Mouse (Mus musculus) ovary, postnatal 10 days (tissue): ENCODE results near the gene Slc1a3.

Source experiments
- DNase-seq: peaks from one replicate; pipeline ENCODE4 v3.0.0; 2022; ENCODE audit warnings: low spot score

Gene Slc1a3

GRCm38 (mm10) chr15:8710146-8711006 is at the start of gene Slc1a3:
Slc1a3 (minus strand) TSS chr15:8710764.
- peak; percentile 55 for DNase-seq

GRCm38 (mm10) chr15:8759026-8759425 is 48.5 kb upstream of the Slc1a3 start:
- no peak for DNase-seq

DNA sequence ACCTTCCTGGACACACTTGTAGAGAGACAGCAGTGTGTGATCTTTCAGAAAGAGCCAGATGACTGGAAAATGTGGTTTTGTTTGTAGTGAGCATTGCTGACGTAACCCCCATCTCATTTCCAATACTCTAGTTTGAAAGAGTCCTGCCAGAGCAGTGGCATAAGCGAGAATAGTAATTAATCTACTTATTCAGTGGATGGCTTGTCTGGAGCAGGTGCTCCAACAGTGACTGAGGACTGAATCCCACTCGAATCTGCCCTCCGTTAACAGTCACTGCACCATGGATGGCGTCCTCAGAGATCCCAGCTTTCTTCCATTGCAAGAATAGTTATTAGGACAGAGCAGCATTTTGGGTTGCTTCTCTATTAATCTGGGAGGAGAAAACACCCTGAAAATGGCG is 45.9 kb upstream of the Slc1a3 start:
- no peak for DNase-seq

- no peak for DNase-seq
These were observed 39.2 kb upstream of the Slc1a3 start for GRCm38 (mm10) chr15:8749762-8750161.

DNA sequence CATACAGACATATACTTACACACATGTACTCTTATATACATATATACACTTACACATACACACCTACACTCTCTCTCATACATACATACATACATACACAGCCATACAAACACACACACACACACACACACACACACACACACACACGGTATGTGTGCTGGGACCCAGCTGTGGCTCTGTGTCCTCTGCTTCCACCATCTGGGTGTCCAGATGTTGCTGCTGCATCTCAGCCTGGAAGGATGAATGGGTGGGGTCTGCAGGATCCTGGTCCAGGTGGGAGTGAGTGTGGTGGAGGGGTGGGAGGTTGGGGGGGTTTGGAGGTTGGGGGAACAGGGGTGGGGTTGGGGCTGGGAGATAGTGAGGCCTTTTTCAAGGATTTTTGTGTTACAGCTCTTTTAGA is 38.2 kb upstream of the Slc1a3 start:
- DNase-seq = no peak

GRCm38 (mm10) chr15:8741593-8741992 is 31.0 kb upstream of the Slc1a3 start:
- DNase-seq = no peak

GRCm38 (mm10) chr15:8740724-8741123 is 30.2 kb upstream of the Slc1a3 start:
- DNase-seq = no peak

DNA sequence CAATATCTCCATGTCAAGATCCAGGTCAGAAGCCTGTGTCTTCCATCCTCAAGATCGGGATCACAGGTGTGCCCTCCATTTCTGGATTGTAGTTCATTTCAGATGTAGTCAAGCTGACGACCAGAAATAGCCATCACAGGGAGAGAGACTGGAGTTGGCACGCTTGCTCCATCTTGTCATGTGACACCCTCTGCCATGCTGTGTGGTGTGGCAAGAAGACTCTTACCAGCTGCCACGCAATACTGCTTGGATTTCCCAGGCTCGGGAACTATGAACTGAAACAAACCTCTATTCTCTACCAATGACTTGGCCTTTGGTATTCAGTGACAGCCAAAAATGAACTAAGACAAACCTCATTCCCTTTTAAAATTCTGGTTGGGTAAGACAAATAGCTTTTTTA is 27.6 kb upstream of the Slc1a3 start:
- DNase-seq = no peak

- DNase-seq = no peak
These were observed 23.8 kb upstream of the Slc1a3 start for GRCm38 (mm10) chr15:8734363-8734739.

GRCm38 (mm10) chr15:8733669-8734362 is 23.3 kb upstream of the Slc1a3 start:
- no peak for DNase-seq

GRCm38 (mm10) chr15:8728861-8729260 is 18.3 kb upstream of the Slc1a3 start:
- no peak for DNase-seq

GRCm38 (mm10) chr15:8722386-8723100 is 12.0 kb upstream of the Slc1a3 start:
- DNase-seq = no peak

- no peak for DNase-seq
These were observed 11.2 kb upstream of the Slc1a3 start for GRCm38 (mm10) chr15:8721746-8722145.

DNA sequence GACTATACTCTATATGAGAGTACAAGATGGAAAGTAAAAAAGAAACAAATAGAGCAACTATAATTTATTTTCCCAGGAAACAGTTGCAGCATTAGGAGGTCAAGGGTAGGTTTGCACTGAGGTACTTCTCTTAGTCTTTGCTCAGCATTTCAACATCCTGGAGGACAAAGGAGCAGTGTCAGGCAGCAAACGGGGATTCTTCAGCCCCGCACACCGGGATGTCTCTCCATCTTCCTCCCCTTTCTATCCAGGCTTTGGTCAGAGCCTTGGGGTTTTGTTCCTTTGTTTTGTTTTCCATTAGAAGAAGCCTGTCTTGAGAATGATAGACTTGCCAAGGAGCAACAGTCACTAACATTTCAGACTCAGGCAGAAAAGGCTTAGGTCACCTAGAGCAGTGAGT is 10.4 kb upstream of the Slc1a3 start:
- no peak for DNase-seq

- DNase-seq = no peak
These were observed 7.9 kb upstream of the Slc1a3 start for GRCm38 (mm10) chr15:8718496-8718895.

GRCm38 (mm10) chr15:8717021-8717571 is 6.5 kb upstream of the Slc1a3 start:
- DNase-seq = no peak

- DNase-seq = no peak
These were observed 5.9 kb upstream of the Slc1a3 start for GRCm38 (mm10) chr15:8716330-8716964.

GRCm38 (mm10) chr15:8715666-8716065 is 5.1 kb upstream of the Slc1a3 start:
- no peak for DNase-seq

GRCm38 (mm10) chr15:8712433-8712984 is 1.9 kb upstream of the Slc1a3 start:
- DNase-seq = no peak

DNA sequence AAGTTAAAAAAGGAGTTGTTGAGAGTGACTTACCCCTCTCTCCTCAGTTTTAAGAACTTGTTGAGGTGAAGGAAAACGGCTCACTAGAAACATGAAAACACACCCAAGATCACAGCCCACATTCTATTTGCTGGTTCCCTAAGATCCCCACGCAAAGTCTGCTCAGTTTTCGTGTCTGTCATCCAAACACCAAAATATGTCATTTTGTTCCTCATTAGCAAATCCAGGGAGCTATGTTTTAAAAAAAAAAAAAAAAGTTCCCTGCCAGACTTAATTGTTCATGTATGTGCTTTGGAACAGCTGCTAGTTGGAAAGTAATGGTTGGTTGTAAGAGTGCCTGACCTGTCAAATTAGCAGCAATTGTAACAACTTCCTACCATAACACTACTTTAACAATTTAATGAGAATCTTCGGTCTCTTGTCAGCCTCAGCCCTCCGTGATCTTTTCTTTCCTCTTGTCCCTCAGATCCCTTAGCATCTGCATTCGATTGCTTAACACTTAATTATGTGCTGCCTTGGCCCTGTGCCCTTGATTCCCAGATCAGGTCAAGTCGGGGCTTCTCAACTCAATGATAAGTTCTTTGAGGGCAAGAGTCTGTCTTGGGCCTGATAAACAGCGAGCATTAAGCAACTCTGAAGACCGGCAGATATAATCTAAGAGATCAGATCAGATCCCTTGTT is 1.2 kb upstream of the Slc1a3 start:
- no peak for DNase-seq

- no peak for DNase-seq
These were observed 986 bp downstream of the Slc1a3 start for GRCm38 (mm10) chr15:8709578-8709977.
